Mouse (Mus musculus) bone marrow macrophage, adult 2 months (primary cell): ENCODE measurements at regions not wholly inside any gene's neighbourhood (a gene's known extent, or its start where the extent isn't known, plus 50 kb on each side); places are given as distances from the start of the nearest gene placed in this dataset.

Experiments used
- H3K27ac ChIP-seq: 2 replicates; pipeline ENCODE4 v1.5.1; 2012; ENCODE audit warnings: low read depth, low read length; ENCODE audit not compliant: insufficient read depth
- H3K4me1 ChIP-seq: 2 replicates; pipeline ENCODE4 v1.6.1; 2012; ENCODE audit warnings: low read length; ENCODE audit not compliant: control insufficient read depth, insufficient read depth
- H3K4me3 ChIP-seq: 2 replicates; pipeline ENCODE4 v1.5.1; 2012; ENCODE audit warnings: mild to moderate bottlenecking, low read length, moderate library complexity; ENCODE audit not compliant: insufficient read depth
- CTCF ChIP-seq: IDR thresholded peaks from 2 replicates; pipeline ENCODE4 v1.5.1; 2012; ENCODE audit warnings: low read depth, mild to moderate bottlenecking, low read length, moderate library complexity
- POLR2A ChIP-seq: IDR thresholded peaks from 2 replicates; pipeline ENCODE4 v1.6.1; 2012; ENCODE audit warnings: mild to moderate bottlenecking, low read depth, low read length, borderline replicate concordance

GRCm38 (mm10) chrX:99222017-99222416 is 86.1 kb downstream of the Efnb1 start:
- TF ChIP-seq POLR2A (no peak), CTCF (no peak)
- no peak overlapping the region for H3K4me3 ChIP-seq

GRCm38 (mm10) chrX:99220674-99221455 is 84.9 kb downstream of the Efnb1 start:
- TF ChIP-seq CTCF: no peak
- no peak for TF ChIP-seq POLR2A
- Histone ChIP-seq H3K4me3 (no peak overlapping the region), H3K27ac (no peak overlapping the region), H3K4me1 (no peaks in the 10 kb centered on the region)

More at GRCm38 (mm10) chrX:99222017-99222416, 86.1 kb downstream of the Efnb1 start:
- Histone ChIP-seq H3K27ac (no peak overlapping the region), H3K4me1 (no peaks in the 10 kb centered on the region)

GRCm38 (mm10) chrX:99218213-99218612 is 82.3 kb downstream of the Efnb1 start:
- Histone ChIP-seq H3K4me3 (no peak overlapping the region), H3K27ac (no peak overlapping the region), H3K4me1 (no peaks in the 10 kb centered on the region)
- TF ChIP-seq POLR2A (no peak), CTCF (no peak)

- Histone ChIP-seq H3K4me1 (no peaks in the 10 kb centered on the region), H3K27ac (no peak overlapping the region), H3K4me3 (peak overlapping the region; percentile 23)
- TF ChIP-seq CTCF: no peak
- no peak for TF ChIP-seq POLR2A
Measured at GRCm38 (mm10) chrX:99216633-99217459, 80.9 kb downstream of the Efnb1 start.

- H3K27ac ChIP-seq: no peak overlapping the region
- no peaks in the 10 kb centered on the region for H3K4me1 ChIP-seq
- H3K4me3 ChIP-seq: no peak overlapping the region
- TF ChIP-seq CTCF (no peak), POLR2A (no peak)
Measured at GRCm38 (mm10) chrX:99215931-99216330, 80.0 kb downstream of the Efnb1 start.

GRCm38 (mm10) chrX:99215111-99215510 is 79.2 kb downstream of the Efnb1 start:
- TF ChIP-seq CTCF: no peak
- no peak for TF ChIP-seq POLR2A
- Histone ChIP-seq H3K27ac (no peak overlapping the region), H3K4me1 (no peaks in the 10 kb centered on the region), H3K4me3 (no peak overlapping the region)

GRCm38 (mm10) chrX:99213565-99214153 is 77.7 kb downstream of the Efnb1 start:
- Histone ChIP-seq H3K4me1 (no peaks in the 10 kb centered on the region), H3K4me3 (no peak overlapping the region), H3K27ac (no peak overlapping the region)
- no peak for TF ChIP-seq POLR2A
- no peak for TF ChIP-seq CTCF

- no peak for TF ChIP-seq POLR2A
- TF ChIP-seq CTCF: no peak
- Histone ChIP-seq H3K4me1 (peaks cover 8% of the 10 kb centered on the region), H3K4me3 (no peak overlapping the region), H3K27ac (no peak overlapping the region)
Measured at GRCm38 (mm10) chrX:99204077-99204476, 68.1 kb downstream of the Efnb1 start.

- Histone ChIP-seq H3K4me1 (peaks cover 8% of the 10 kb centered on the region), H3K4me3 (no peak overlapping the region), H3K27ac (no peak overlapping the region)
- TF ChIP-seq POLR2A (no peak), CTCF (no peak)
Measured at GRCm38 (mm10) chrX:99201081-99201480, 65.2 kb downstream of the Efnb1 start.

- H3K4me1 ChIP-seq: peaks cover 8% of the 10 kb centered on the region
- no peak overlapping the region for H3K4me3 ChIP-seq
- H3K27ac ChIP-seq: peak overlapping the region; percentile 44
- no peak for TF ChIP-seq CTCF
- no peak for TF ChIP-seq POLR2A
Measured at GRCm38 (mm10) chrX:99199669-99200068, 63.7 kb downstream of the Efnb1 start.
